Mouse (Mus musculus) heart, adult 2 months (tissue): ENCODE measurements around the gene Gm17535.
"Not testable (repeated sequence)": the region's sequence is repeated elsewhere in the genome, so short reads cannot be mapped to it uniquely, and the experiment has no call there.

Experiments used
- CTCF ChIP-seq: fragments of 200-600 bp; IDR thresholded peaks from 2 replicates; pipeline ENCODE4 v1.8.1; 2022; ENCODE audit warnings: antibody characterized with exemption, mild to moderate bottlenecking, moderate library complexity
- EP300 ChIP-seq: fragments of 200-500 bp; IDR thresholded peaks from 2 replicates; pipeline ENCODE4 v1.6.1; 2011; ENCODE audit warnings: low read depth, low read length, control low read depth; ENCODE audit not compliant: insufficient read depth
- POLR2A ChIP-seq: fragments of 200-500 bp; IDR thresholded peaks from 2 replicates; pipeline ENCODE4 v1.6.1; 2011; ENCODE audit warnings: mild to moderate bottlenecking, low read depth, low read length, control low read depth; ENCODE audit not compliant: insufficient read depth

DNA sequence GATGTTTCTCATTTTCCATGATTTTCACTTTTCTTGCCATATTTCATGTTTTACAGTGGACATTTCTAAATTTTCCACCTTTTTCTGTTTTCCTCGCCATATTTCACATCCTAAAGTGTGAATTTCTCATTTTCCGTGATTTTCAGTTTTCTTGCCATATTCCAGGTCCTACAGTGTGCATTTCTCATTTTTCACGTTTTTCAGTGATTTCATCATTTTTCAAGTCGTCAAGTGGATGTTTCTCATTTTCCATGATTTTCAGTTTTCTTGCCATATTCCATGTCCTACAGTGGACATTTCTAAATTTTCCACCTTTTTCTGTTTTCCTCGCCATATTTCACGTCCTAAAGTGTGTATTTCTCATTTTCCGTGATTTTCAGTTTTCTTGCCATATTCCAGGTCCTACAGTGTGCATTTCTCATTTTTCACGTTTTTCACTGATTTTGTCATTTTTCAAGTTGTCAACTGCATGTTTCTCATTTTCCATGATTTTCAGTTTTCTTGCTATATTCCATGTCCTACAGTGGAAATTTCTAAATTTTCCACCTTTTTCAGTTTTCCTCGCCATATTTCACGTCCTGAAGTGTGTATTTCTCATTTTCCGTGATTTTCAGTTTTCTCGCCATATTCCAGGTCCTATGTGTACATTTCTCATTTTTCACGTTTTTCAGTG lies 11.0 kb upstream of the Gm17535 start, which contains the start of gene Gm10718:
- not testable (repeated sequence) for TF ChIP-seq POLR2A, CTCF, EP300
